Mouse (Mus musculus) kidney, adult 2 months (tissue): ENCODE data around the gene Hist2h2ac.

Source experiments
- CTCF ChIP-seq: fragments of 200-500 bp; conservative IDR thresholded peaks from 2 replicates; pipeline ENCODE4 v1.5.1; 2011; ENCODE audit warnings: low read depth, mild to moderate bottlenecking, control low read depth, low read length, moderate library complexity, mixed read lengths; ENCODE audit not compliant: insufficient read depth, insufficient read length
- POLR2A ChIP-seq: fragments of 200-500 bp; IDR thresholded peaks from one replicate; pipeline ENCODE4 v1.6.1; 2011; ENCODE audit warnings: low read depth, low read length, control low read depth

DNA sequence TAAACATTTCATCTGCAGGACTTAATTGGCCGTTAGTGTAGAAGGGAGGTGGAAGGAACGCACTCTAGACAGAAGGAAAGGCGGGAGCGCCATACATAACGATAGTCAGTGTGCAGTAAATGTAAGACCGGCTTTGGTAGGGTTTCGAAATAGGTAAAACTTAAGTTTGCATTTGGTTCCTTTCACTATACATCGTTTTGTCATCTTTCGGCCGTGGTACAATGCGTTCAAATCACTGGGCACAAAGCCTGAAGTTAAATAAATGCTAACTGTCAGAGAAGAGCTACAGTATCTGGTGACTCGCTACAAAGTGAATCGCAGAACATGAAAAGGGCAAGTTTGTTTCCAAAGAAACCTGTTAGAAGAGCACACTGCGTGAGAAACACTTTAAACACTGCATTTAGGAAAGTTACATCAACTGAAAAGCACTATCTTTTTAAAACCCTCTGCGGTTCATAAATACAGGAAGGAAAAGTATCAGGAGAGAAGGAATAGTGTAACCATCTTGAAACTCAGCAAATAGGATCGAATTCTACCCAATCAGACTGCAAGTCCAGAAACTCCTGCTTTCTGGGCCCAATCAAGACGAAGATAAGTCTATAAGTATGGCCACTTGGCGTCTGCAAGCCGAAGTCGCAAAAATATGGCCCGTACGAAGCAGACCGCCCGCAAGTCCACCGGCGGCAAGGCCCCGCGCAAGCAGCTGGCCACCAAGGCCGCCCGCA is 47.5 kb upstream of the Hist2h2ac start, which contains the start of gene Hist2h3b:
- no peak for TF ChIP-seq CTCF
- peak; percentile 74 for TF ChIP-seq POLR2A
